Mouse (Mus musculus) heart, postnatal 0 days (tissue): ENCODE measurements around the gene Ccdc92b. TPM values are rescaled to one million over a fixed set of nuclear protein-coding genes. Genes with fewer than 3 reads are reported as not detected.

Experiments
- ATAC-seq: fragments of 200-750 bp; cut with Nextera tagmentation; 2 replicates; pipeline ENCODE4 v1.8.0; 2017; ENCODE audit warnings: low read depth, moderate number of reproducible peaks, moderate library complexity; ENCODE audit not compliant: insufficient read depth
- DNase-seq: peaks from one replicate; pipeline ENCODE4 v3.0.0-alpha.2; 2016; ENCODE audit warnings: low spot score
- H3K27ac ChIP-seq: fragments of 300-500 bp; sonication (generic); 2 replicates; pipeline ENCODE4 v1.5.1; 2014; ENCODE audit warnings: low read depth, mild to moderate bottlenecking
- H3K27me3 ChIP-seq: fragments of 300-500 bp; sonication (generic); 2 replicates; pipeline ENCODE4 v1.6.1; 2014; ENCODE audit warnings: low read length, mixed read lengths; ENCODE audit not compliant: control insufficient read depth, insufficient read depth
- H3K36me3 ChIP-seq: fragments of 300-500 bp; sonication (generic); replicated peaks from 2 replicates; pipeline ENCODE4 v1.6.1; 2014; ENCODE audit warnings: low read length, mixed read lengths; ENCODE audit not compliant: control insufficient read depth, insufficient read depth
- H3K4me1 ChIP-seq: fragments of 300-500 bp; sonication (generic); 2 replicates; pipeline ENCODE4 v1.6.1; 2014; ENCODE audit warnings: antibody characterized with exemption; ENCODE audit not compliant: control insufficient read depth, insufficient read depth
- H3K4me2 ChIP-seq: fragments of 300-500 bp; sonication (generic); 2 replicates; pipeline ENCODE4 v1.6.1; 2014; ENCODE audit warnings: low read depth, mild to moderate bottlenecking, low read length, moderate library complexity
- H3K4me3 ChIP-seq: fragments of 300-500 bp; sonication (generic); 2 replicates; pipeline ENCODE4 v1.5.1; 2014; ENCODE audit warnings: low read depth, low read length
- H3K9ac ChIP-seq: fragments of 300-500 bp; sonication (generic); replicated peaks from 2 replicates; pipeline ENCODE4 v1.6.1; 2014; ENCODE audit warnings: low read depth, low read length, mixed read lengths
- H3K9me3 ChIP-seq: fragments of 300-500 bp; sonication (generic); replicated peaks from 2 replicates; pipeline ENCODE4 v1.6.1; 2016; ENCODE audit warnings: low read length; ENCODE audit not compliant: control insufficient read depth
- CTCF ChIP-seq: IDR thresholded peaks from 2 replicates; pipeline ENCODE4 v1.5.1; 2016; ENCODE audit warnings: antibody characterized with exemption, control low read depth, low read depth
- EP300 ChIP-seq: IDR thresholded peaks from 2 replicates; pipeline ENCODE4 v1.6.1; 2016; ENCODE audit warnings: antibody characterized with exemption, low read depth
- WGBS: fragments of 180-500 bp; shearing (Covaris S2); extraction: QIAGEN DNeasy Blood & Tissue Kit; methylation state at CpG from one replicate; pipeline ENCODE4 v1.1.7; 2014; 5-methylcytosine and 5-hydroxymethylcytosine counted together
- polyA plus RNA-seq: library from polyadenylated mRNA; unstranded; fragments of >200 nt; fragmentation: Nextera tagmentation; extraction: Ambion mirVana; gene quantifications from 2 replicates; pipeline ENCODE4 v1.2.1, GENCODE M21; 2015
- total RNA-seq: library from RNA; depleted of rRNA; stranded (reverse); fragments of >200 nt; gene quantifications from 2 replicates; pipeline ENCODE4 v1.2.3, GENCODE M21; 2014; ENCODE audit warnings: low replicate concordance

The Ccdc92b gene
- total and polyA plus RNA-seq, 2 experiments from 2014 or later, result 0.63 TPM; not detected in 1

DNA sequence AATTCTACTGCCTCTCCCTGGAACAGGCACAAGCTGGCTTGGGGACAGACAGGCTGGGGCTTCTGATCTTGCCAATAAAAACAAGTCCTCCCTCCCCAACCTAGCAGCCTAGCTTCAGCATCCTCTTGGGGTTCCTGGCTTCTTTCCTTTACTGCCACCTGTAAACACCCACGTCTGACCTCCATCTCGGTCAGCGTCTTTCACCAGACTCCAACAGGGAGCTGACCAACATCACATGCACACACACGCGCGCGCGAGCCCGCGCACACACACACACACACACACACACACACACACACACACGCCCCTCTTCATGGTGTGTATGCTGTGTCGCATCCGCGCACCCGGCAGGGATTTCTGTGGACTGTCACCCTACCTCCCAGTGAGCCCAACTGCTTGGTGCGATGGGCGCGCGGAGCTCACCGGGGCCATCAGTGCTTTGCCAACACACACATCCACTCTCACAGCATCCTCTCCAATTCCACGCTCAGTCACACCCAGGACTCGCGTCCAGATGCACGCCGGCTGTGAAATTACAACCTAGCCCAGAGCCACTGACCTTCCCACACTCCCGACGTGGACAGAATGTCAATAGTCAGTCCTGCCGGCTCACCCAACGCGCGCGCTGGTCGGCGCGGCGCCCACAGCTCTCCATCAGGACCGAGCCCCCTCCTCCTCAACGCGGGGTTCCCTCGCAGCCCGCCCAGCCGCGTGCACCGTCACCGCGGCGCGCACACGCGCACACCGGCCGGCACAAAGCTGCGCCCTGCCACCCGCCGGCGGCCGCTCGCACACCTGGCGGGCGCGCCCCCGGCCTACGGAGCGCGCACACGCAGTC, 29.8 kb upstream of the Ccdc92b start:
- WGBS, result 6% methylated on average over 65 of the region's 66 CpGs
- Histone ChIP-seq H3K9me3 (no peaks in the 10 kb centered on the region), H3K9ac (no peak overlapping the region), H3K4me1 (no peaks in the 10 kb centered on the region), H3K36me3 (no peaks in the 10 kb centered on the region), H3K27ac (no peak overlapping the region), H3K4me3 (peak overlapping the region; percentile 34), H3K4me2 (peak overlapping the region; percentile 47), H3K27me3 (peaks cover 58% of the 10 kb centered on the region)
- TF ChIP-seq EP300 (no peak), CTCF (no peak)
- ATAC-seq (no peak), DNase-seq (no peak)

DNA sequence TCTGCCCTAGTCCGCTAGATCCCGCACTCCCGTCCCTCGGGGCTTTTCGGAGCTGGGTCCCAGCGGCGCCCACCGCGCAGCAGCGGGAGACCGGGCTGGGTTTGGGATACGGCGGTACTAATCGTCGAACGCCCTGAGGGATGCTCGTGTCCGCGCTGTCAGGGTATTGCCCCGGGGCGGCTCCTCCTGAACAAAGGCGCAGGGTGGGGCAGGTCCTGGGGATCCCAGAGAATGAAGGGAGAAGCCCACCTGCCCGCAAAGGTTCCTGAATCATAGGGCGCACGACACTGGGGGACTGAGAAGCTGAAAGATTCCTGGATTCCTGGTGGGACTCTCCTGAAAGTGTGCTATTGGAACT, 29.2 kb upstream of the Ccdc92b start:
- H3K4me3 ChIP-seq, result peak overlapping the region; percentile 34
- peak overlapping the region; percentile 47 for H3K4me2 ChIP-seq
- H3K36me3 ChIP-seq, result no peaks in the 10 kb centered on the region
- H3K27ac ChIP-seq, result no peak overlapping the region
- ATAC-seq, result no peak
- no peak for TF ChIP-seq CTCF
- TF ChIP-seq EP300, result no peak
- no peaks in the 10 kb centered on the region for H3K4me1 ChIP-seq
- DNase-seq, result no peak
- no peak overlapping the region for H3K9ac ChIP-seq
- under 1% methylated on average over 25 of the region's 25 CpGs for WGBS
- H3K9me3 ChIP-seq, result no peaks in the 10 kb centered on the region
- peaks cover 58% of the 10 kb centered on the region for H3K27me3 ChIP-seq

DNA sequence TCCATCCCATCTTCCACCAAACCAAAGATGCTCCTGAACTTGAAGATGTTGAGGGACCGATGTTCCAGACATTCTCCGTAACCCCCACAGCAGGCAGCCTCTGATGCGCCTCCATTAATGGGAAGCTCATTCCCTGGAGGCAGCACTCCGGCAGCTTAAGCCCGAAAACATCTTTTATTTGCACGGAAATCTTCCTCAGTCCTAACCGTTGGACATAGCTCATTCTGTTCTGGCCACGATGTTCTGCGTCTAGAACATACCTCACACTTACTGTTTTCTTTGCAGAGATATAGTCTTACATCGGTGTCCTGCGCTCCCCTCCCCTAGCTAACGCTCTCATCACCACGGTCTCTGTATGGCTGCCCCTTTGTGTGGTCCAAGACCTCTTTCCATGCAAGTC, 28.7 kb upstream of the Ccdc92b start:
- Histone ChIP-seq H3K9ac (no peak overlapping the region), H3K4me3 (no peak overlapping the region), H3K9me3 (no peaks in the 10 kb centered on the region), H3K4me1 (no peaks in the 10 kb centered on the region), H3K27ac (no peak overlapping the region), H3K36me3 (no peaks in the 10 kb centered on the region), H3K27me3 (peaks cover 58% of the 10 kb centered on the region), H3K4me2 (no peak overlapping the region)
- TF ChIP-seq CTCF, result no peak
- TF ChIP-seq EP300, result no peak
- WGBS, result 32% methylated on average over 13 of the region's 13 CpGs
- ATAC-seq, result no peak
- no peak for DNase-seq

DNA sequence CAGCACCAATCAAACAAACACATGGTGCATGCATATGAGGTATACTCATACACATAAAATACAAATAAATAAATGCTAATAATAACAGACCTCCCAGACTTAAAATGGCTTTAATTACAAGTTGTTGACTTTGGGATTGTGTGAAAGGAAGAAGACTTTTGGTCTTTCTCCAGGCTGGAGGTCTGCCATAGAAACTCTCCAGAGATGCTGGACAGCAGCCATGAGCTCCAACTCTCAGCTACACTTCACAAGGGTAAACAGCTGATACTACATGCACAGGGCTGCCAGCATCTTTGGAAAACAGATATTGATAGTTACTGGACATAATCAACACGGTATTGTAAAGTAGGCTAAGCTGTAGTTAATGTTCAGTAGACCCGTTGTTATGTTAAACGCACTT, 27.2 kb upstream of the Ccdc92b start:
- Histone ChIP-seq H3K27me3 (peaks cover 45% of the 10 kb centered on the region), H3K4me3 (no peak overlapping the region), H3K9ac (no peak overlapping the region), H3K36me3 (no peaks in the 10 kb centered on the region), H3K4me2 (no peak overlapping the region), H3K9me3 (no peaks in the 10 kb centered on the region), H3K4me1 (no peaks in the 10 kb centered on the region), H3K27ac (no peak overlapping the region)
- ATAC-seq, result no peak
- 69% methylated on average over 3 of the region's 3 CpGs for WGBS
- TF ChIP-seq EP300, result no peak
- DNase-seq, result no peak

DNA sequence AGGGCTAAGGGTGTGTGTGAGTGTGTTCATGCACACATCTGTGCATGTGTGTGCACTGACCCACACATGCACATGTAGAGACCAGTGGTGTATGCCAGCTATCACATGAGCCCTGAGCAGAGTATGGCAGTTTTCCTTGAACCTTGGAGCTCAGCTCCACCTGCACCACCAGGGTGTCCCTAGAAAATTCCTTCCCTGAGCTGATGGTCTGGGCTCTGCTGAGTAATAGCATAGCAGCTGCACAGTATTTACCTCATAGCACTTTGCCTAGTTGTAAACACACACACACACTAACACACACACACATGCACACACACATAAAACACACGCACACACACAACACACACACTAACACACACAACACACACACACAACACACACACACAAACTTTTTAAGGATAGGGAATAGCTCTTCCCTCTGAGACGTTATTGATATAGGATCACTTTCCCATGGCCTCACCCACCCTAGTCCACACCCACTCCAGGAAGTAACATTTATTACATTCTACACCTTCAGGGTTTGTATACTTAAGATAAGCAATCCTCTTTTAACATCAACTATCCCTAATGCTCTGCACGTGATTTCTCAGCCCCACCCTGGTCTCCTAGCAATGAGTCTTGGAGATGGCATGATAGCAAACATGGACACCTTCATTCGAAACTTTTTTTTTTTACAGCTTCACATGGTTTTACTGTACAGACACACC, 22.0 kb upstream of the Ccdc92b start:
- Histone ChIP-seq H3K4me3 (no peak overlapping the region), H3K9me3 (no peaks in the 10 kb centered on the region; the same call in 1 of the 2 replicates), H3K27me3 (peaks cover under 1% of the 10 kb centered on the region; the same call in 1 of the 2 replicates), H3K36me3 (no peaks in the 10 kb centered on the region), H3K9ac (no peak overlapping the region), H3K4me2 (no peak overlapping the region), H3K27ac (no peak overlapping the region), H3K4me1 (no peaks in the 10 kb centered on the region)
- no peak for TF ChIP-seq CTCF
- TF ChIP-seq EP300, result no peak
- ATAC-seq, result no peak
- WGBS, result 63% methylated on average over 4 of the region's 4 CpGs
- DNase-seq, result no peak
